In genomic region chr8:124663112-124663873, GRCm38 (mm10) we compare ENCODE assay signal across 8 mouse cellular contexts. TPM values are rescaled to one million over a fixed set of nuclear protein-coding genes. Genes with fewer than 3 reads are reported as not detected.
DNase-seq lines count a peak whose midpoint lies in the region; ATAC-seq and TF ChIP-seq lines count a peak whose summit lies in the region.

2310022B05Rik (minus strand) TSS chr8:124663369.

- 2% methylated on average over 58 of the region's 69 CpGs for WGBS in hindbrain, embryonic 10.5 days
- 1% methylated on average over 51 of the region's 69 CpGs for WGBS in lung, embryonic 16.5 days
- WGBS in thymus, adult 2 months, result 4% methylated on average over 69 of the region's 69 CpGs

- H3K27ac ChIP-seq in hindbrain, embryonic 10.5 days, result peak within 1 kb of the TSS; percentile 95
- H3K27ac ChIP-seq in lung, embryonic 16.5 days (ENCODE audit: low read length), result peak within 1 kb of the TSS; percentile 91
- no peak within 1 kb of the TSS for H3K27ac ChIP-seq in thymus, adult 2 months (ENCODE audit: control insufficient read depth, insufficient read depth, low read length)

- no peaks in the 10 kb centered on the region for H3K27me3 ChIP-seq in hindbrain, embryonic 10.5 days (ENCODE audit: insufficient read depth, poor library complexity, severe bottlenecking)
- no peaks in the 10 kb centered on the region for H3K27me3 ChIP-seq in lung, embryonic 16.5 days (ENCODE audit: control insufficient read depth, insufficient read depth, low read depth, low read length)
- H3K27me3 ChIP-seq in thymus, adult 2 months (ENCODE audit: control insufficient read depth, insufficient read depth, low read length), result no peaks in the 10 kb centered on the region; the same call in 1 of the 2 replicates

- H3K4me2 ChIP-seq in lung, embryonic 16.5 days (ENCODE audit: low read depth, low read length), result peak within 1 kb of the TSS; percentile 85

- H3K9ac ChIP-seq in lung, embryonic 16.5 days (ENCODE audit: low read length), result peak within 1 kb of the TSS; percentile 96

- ATAC-seq in lung, embryonic 16.5 days (ENCODE audit: low read depth), result peak; percentile 96

- peak; percentile 97 for DNase-seq in NIH3T3 (ENCODE audit: low read depth)
- DNase-seq in cerebellum, adult 9-11 months, result peak; percentile 80
- peak; percentile 53 to 75 for DNase-seq in frontal cortex, adult 2 months (ENCODE audit: extremely low spot score in 1 of 2, low spot score in 1 of 2)
- DNase-seq in hindbrain, embryonic 10.5 days (ENCODE audit: low spot score), result peak; percentile 93
- DNase-seq in layer of hippocampus, adult 9-11 months, result peak; percentile 92
- peak; percentile 90 for DNase-seq in ovary, adult 18-20 months (ENCODE audit: low spot score)
- peak; percentile 65 for DNase-seq in thymus, adult 2 months

- no peaks in the 10 kb centered on the region for H3K9me3 ChIP-seq in hindbrain, embryonic 10.5 days
- no peaks in the 10 kb centered on the region for H3K9me3 ChIP-seq in lung, embryonic 16.5 days (ENCODE audit: control insufficient read depth, low read length)

- 0 out of 2 replicates have a peak, but pooled peaks have one; percentile 7 for TF ChIP-seq CTCF in thymus, adult 2 months (IDR thresholded peaks at IDR 0.05; ENCODE audit: borderline replicate concordance, control insufficient read depth, extremely low read depth, insufficient read depth, low read length, poor library complexity)

- H3K4me1 ChIP-seq in hindbrain, embryonic 10.5 days (replicated peaks), result peaks cover 42% of the 10 kb centered on the region
- H3K4me1 ChIP-seq in lung, embryonic 16.5 days (replicated peaks; ENCODE audit: control insufficient read depth, insufficient read depth, low read length), result peaks cover 34% of the 10 kb centered on the region
- peaks cover 13% of the 10 kb centered on the region for H3K4me1 ChIP-seq in thymus, adult 2 months (replicated peaks; ENCODE audit: control insufficient read depth, insufficient read depth, low read length)

- peak within 1 kb of the TSS; percentile 73 for H3K4me3 ChIP-seq in hindbrain, embryonic 10.5 days
- peak within 1 kb of the TSS; percentile 88 for H3K4me3 ChIP-seq in lung, embryonic 16.5 days (ENCODE audit: low read length)
- peak within 1 kb of the TSS; percentile 55 for H3K4me3 ChIP-seq in thymus, adult 2 months (ENCODE audit: control insufficient read depth, insufficient read depth, low read length)

- H3K36me3 ChIP-seq in hindbrain, embryonic 10.5 days, result 0 out of 2 replicates have a peak, but pooled peaks cover 8% of the 10 kb centered on the region
- H3K36me3 ChIP-seq in lung, embryonic 16.5 days (ENCODE audit: control insufficient read depth, insufficient read depth, low read length), result no peaks in the 10 kb centered on the region
- no peaks in the 10 kb centered on the region for H3K36me3 ChIP-seq in thymus, adult 2 months (ENCODE audit: control insufficient read depth, insufficient read depth, low read length)

- TF ChIP-seq POLR2A in thymus, adult 2 months (IDR thresholded peaks at IDR 0.05; ENCODE audit: control insufficient read depth, extremely low read depth, insufficient read depth, low read length, poor library complexity), result no peak

RNA-seq across cellular contexts. Expression of gene 2310022B05Rik, which starts in this region (rescaled TPM):
- polyA plus RNA-seq in frontal cortex, adult 2 months (2012; rRNA removed), result 61.8 and 62.4 TPM in 2 replicates
- polyA plus RNA-seq in hindbrain, embryonic 10.5 days (2016; fragmentation: Nextera tagmentation; extraction: Ambion mirVana), result 20.1 and 22.2 TPM in 2 replicates
- polyA plus RNA-seq in lung, embryonic 16.5 days (2015; fragmentation: Nextera tagmentation; extraction: Ambion mirVana), result 26.3 and 30.1 TPM in 2 replicates
- 17.3 and 18.1 TPM in 2 replicates for polyA plus RNA-seq in thymus, adult 2 months (2012; rRNA removed)
